ENCODE assay signal across 8 mouse cellular contexts in the genomic region with DNA sequence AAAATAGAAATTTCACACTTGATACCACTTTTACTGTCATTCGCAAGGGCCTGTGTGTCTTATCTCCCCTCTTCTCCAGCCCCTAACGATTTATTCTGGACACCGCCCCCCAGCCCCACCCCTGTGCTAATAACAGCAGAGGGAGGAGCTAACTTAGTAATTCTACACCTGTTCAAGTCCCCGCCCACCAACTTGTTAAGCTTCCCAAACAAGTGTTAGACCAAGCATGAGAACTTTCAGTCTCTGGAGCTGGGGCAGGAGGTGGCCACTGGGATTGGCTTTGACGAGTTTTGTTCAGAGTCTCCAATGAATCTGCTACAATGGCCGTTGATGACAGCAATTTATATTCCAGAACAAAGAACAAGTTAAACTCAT.
A peak's percentile ranks its signal among the peaks of the same experiment; 100 is the strongest.
DNase-seq lines count a peak whose midpoint lies in the region; ATAC-seq and TF ChIP-seq lines count a peak whose summit lies in the region.

No protein-coding gene starts in this region.

- peak; percentile 47; the same call in 1 of the 2 replicates for ATAC-seq in lung, embryonic 15.5 days (ENCODE audit: borderline replicate concordance, extremely low read depth, low FRiP score, low TSS enrichment)

- H3K4me2 ChIP-seq in lung, embryonic 15.5 days, result peak overlapping the region; percentile 77

- no peak overlapping the region; the same call in 1 of the 2 replicates for H3K9ac ChIP-seq in lung, embryonic 15.5 days

- H3K27me3 ChIP-seq in embryonic facial prominence, embryonic 10.5 days (replicated peaks; ENCODE audit: low read depth, poor library complexity, severe bottlenecking), result peaks cover 11% of the 10 kb centered on the region
- H3K27me3 ChIP-seq in heart, embryonic 10.5 days (ENCODE audit: insufficient read depth, poor library complexity, severe bottlenecking), result no peaks in the 10 kb centered on the region
- no peaks in the 10 kb centered on the region for H3K27me3 ChIP-seq in kidney, adult 2 months (replicated peaks; ENCODE audit: control insufficient read depth, insufficient read depth, low read length)
- no peaks in the 10 kb centered on the region for H3K27me3 ChIP-seq in lung, embryonic 15.5 days

- DNase-seq in cerebellum, postnatal 10 days, result peak; percentile 24 to 28
- no peak for DNase-seq in cerebellum, adult 9-11 months
- DNase-seq in embryonic facial prominence, embryonic 10.5 days (ENCODE audit: low spot score), result peak; percentile 67
- peak; percentile 81 for DNase-seq in heart, embryonic 10.5 days (ENCODE audit: low spot score)
- peak; percentile 79 for DNase-seq in kidney, adult 2 months
- DNase-seq in ovary, postnatal 14 days (ENCODE audit: low spot score), result peak; percentile 23
- DNase-seq in T-cell, adult 2 months (ENCODE audit: low spot score), result no peak

- H3K4me3 ChIP-seq in embryonic facial prominence, embryonic 10.5 days, result peak overlapping the region; percentile 57
- peak overlapping the region; percentile 62 for H3K4me3 ChIP-seq in heart, embryonic 10.5 days
- H3K4me3 ChIP-seq in kidney, adult 2 months (ENCODE audit: insufficient read depth, low read depth, low read length), result peak overlapping the region; percentile 40
- H3K4me3 ChIP-seq in lung, embryonic 15.5 days, result peak overlapping the region; percentile 42

- H3K9me3 ChIP-seq in embryonic facial prominence, embryonic 10.5 days, result no peaks in the 10 kb centered on the region
- H3K9me3 ChIP-seq in heart, embryonic 10.5 days, result no peaks in the 10 kb centered on the region
- H3K9me3 ChIP-seq in lung, embryonic 15.5 days, result no peaks in the 10 kb centered on the region

- no peak for TF ChIP-seq CTCF in kidney, adult 2 months (conservative IDR thresholded peaks at IDR 0.05; ENCODE audit: insufficient read depth, insufficient read length, low read depth, low read length)

- WGBS in embryonic facial prominence, embryonic 10.5 days, result 6% methylated on average over 6 of the region's 6 CpGs
- WGBS in heart, embryonic 10.5 days, result 6% methylated on average over 6 of the region's 6 CpGs
- under 1% methylated on average over 6 of the region's 6 CpGs for WGBS in kidney, adult 2 months
- 2% methylated on average over 6 of the region's 6 CpGs for WGBS in lung, embryonic 15.5 days

- no peak overlapping the region for H3K27ac ChIP-seq in embryonic facial prominence, embryonic 10.5 days (replicated peaks)
- H3K27ac ChIP-seq in heart, embryonic 10.5 days, result peak overlapping the region; percentile 77
- peak overlapping the region; percentile 59; the same call in 1 of the 2 replicates for H3K27ac ChIP-seq in kidney, adult 2 months (ENCODE audit: insufficient read depth, low read depth, low read length)
- peak overlapping the region; percentile 70 for H3K27ac ChIP-seq in lung, embryonic 15.5 days

- no peak for TF ChIP-seq POLR2A in kidney, adult 2 months (IDR thresholded peaks at IDR 0.05; ENCODE audit: low read depth, low read length)

- no peaks in the 10 kb centered on the region for H3K36me3 ChIP-seq in embryonic facial prominence, embryonic 10.5 days (replicated peaks)
- no peaks in the 10 kb centered on the region for H3K36me3 ChIP-seq in heart, embryonic 10.5 days
- H3K36me3 ChIP-seq in kidney, adult 2 months (ENCODE audit: control insufficient read depth, insufficient read depth, low read length), result no peaks in the 10 kb centered on the region
- no peaks in the 10 kb centered on the region for H3K36me3 ChIP-seq in lung, embryonic 15.5 days

- H3K4me1 ChIP-seq in embryonic facial prominence, embryonic 10.5 days, result peaks cover 18% of the 10 kb centered on the region
- H3K4me1 ChIP-seq in heart, embryonic 10.5 days, result no peaks in the 10 kb centered on the region
- no peaks in the 10 kb centered on the region for H3K4me1 ChIP-seq in kidney, adult 2 months (ENCODE audit: control insufficient read depth, insufficient read depth, low read length)
- H3K4me1 ChIP-seq in lung, embryonic 15.5 days, result peaks cover 16% of the 10 kb centered on the region; the same call in 1 of the 2 replicates

Comparison
In these comparisons a context has a peak if more than half of its experiments do, and no peak if none do; other contexts are left out.
1. DNase-seq: peak in cerebellum, postnatal 10 days (2 of 2), embryonic facial prominence, embryonic 10.5 days (single experiment), heart, embryonic 10.5 days (single experiment), kidney, adult 2 months (single experiment) and ovary, postnatal 14 days (single experiment); none in cerebellum, adult 9-11 months (single experiment) and T-cell, adult 2 months (single experiment).
2. Peak in every context shown above with its lines, with median percentiles within 50 percentile points of each other: H3K4me3 ChIP-seq.